Mouse (Mus musculus) hindbrain, embryonic 12.5 days (tissue): ENCODE results near the gene Zfp719. TPM values are rescaled to one million over a fixed set of nuclear protein-coding genes. Genes with fewer than 3 reads are reported as not detected.
A peak's percentile ranks its signal among the peaks of the same experiment; 100 is the strongest.

Experiments
- ATAC-seq: fragments of 200-750 bp; cut with Nextera tagmentation; 2 replicates; pipeline ENCODE4 v1.8.0; 2017; ENCODE audit warnings: moderate TSS enrichment; ENCODE audit not compliant: low FRiP score
- H3K27ac ChIP-seq: fragments of 300-500 bp; sonication (generic); 2 replicates; pipeline ENCODE4 v1.5.1; 2016; ENCODE audit warnings: mild to moderate bottlenecking
- H3K27me3 ChIP-seq: fragments of 300-500 bp; sonication (generic); 2 replicates; pipeline ENCODE4 v1.6.1; 2016; ENCODE audit warnings: mild to moderate bottlenecking
- H3K36me3 ChIP-seq: fragments of 300-500 bp; sonication (generic); 2 replicates; pipeline ENCODE4 v1.6.1; 2016; ENCODE audit warnings: mild to moderate bottlenecking
- H3K4me1 ChIP-seq: fragments of 300-500 bp; sonication (generic); 2 replicates; pipeline ENCODE4 v1.6.1; 2016
- H3K4me2 ChIP-seq: fragments of 300-500 bp; sonication (generic); replicated peaks from 2 replicates; pipeline ENCODE4 v1.6.1; 2016; ENCODE audit warnings: mild to moderate bottlenecking
- H3K4me3 ChIP-seq: fragments of 300-500 bp; sonication (generic); 2 replicates; pipeline ENCODE4 v1.5.1; 2016; ENCODE audit warnings: mild to moderate bottlenecking
- H3K9ac ChIP-seq: fragments of 300-500 bp; sonication (generic); 2 replicates; pipeline ENCODE4 v1.6.1; 2016; ENCODE audit warnings: mild to moderate bottlenecking, moderate library complexity
- H3K9me3 ChIP-seq: fragments of 300-500 bp; sonication (generic); replicated peaks from 2 replicates; pipeline ENCODE4 v1.6.1; 2016; ENCODE audit warnings: mild to moderate bottlenecking
- WGBS: fragments of 180-500 bp; shearing (Covaris S2); methylation state at CpG from one replicate; pipeline ENCODE4 v1.1.7; 2016; 5-methylcytosine and 5-hydroxymethylcytosine counted together
- polyA plus RNA-seq: library from polyadenylated mRNA; unstranded; fragments of >200 nt; fragmentation: Nextera tagmentation; extraction: Ambion mirVana; gene quantifications from 2 replicates; pipeline ENCODE4 v1.2.1, GENCODE M21; 2016

Gene Zfp719
- polyA plus RNA-seq, 1 experiment from 2014 or later = 17.2 TPM

GRCm38 (mm10) chr7:43556901-43557300 lies 22.5 kb upstream of the Zfp719 start:
- 95% methylated on average over 1 of the region's 1 CpGs for WGBS
- H3K9me3 ChIP-seq = no peaks in the 10 kb centered on the region
- no peaks in the 10 kb centered on the region for H3K27me3 ChIP-seq
- H3K4me2 ChIP-seq = no peak overlapping the region
- no peak overlapping the region for H3K9ac ChIP-seq
- H3K4me3 ChIP-seq = no peak overlapping the region
- H3K4me1 ChIP-seq = no peaks in the 10 kb centered on the region
- H3K36me3 ChIP-seq = no peaks in the 10 kb centered on the region
- ATAC-seq = no peak
- no peak overlapping the region for H3K27ac ChIP-seq

- Histone ChIP-seq H3K4me2 (peak within 1 kb of the TSS; percentile 64), H3K27ac (peak within 1 kb of the TSS; percentile 89), H3K36me3 (peaks cover 22% of the 10 kb centered on the region), H3K4me3 (peak within 1 kb of the TSS; percentile 66), H3K9me3 (no peaks in the 10 kb centered on the region), H3K4me1 (peaks cover 18% of the 10 kb centered on the region), H3K9ac (peak within 1 kb of the TSS; percentile 81), H3K27me3 (no peaks in the 10 kb centered on the region)
- WGBS = under 1% methylated on average over 27 of the region's 27 CpGs
- peak; percentile 92 for ATAC-seq
Measured at GRCm38 (mm10) chr7:43562006-43562633, 17.3 kb upstream of the Zfp719 start, which contains the start of gene Zfp658. Zfp658 (plus strand) TSS chr7:43562256.

- Histone ChIP-seq H3K9me3 (no peaks in the 10 kb centered on the region), H3K4me1 (peaks cover 18% of the 10 kb centered on the region), H3K4me2 (peak overlapping the region; percentile 64), H3K4me3 (peak overlapping the region; percentile 66), H3K27me3 (no peaks in the 10 kb centered on the region), H3K9ac (peak overlapping the region; percentile 81), H3K36me3 (peaks cover 27% of the 10 kb centered on the region), H3K27ac (peak overlapping the region; percentile 89)
- peak; percentile 45; the same call in 1 of the 2 replicates for ATAC-seq
- under 1% methylated on average over 10 of the region's 10 CpGs for WGBS
Measured at GRCm38 (mm10) chr7:43562651-43563070, 16.7 kb upstream of the Zfp719 start.

- peak overlapping the region; percentile 66 for H3K4me3 ChIP-seq
- peak overlapping the region; percentile 81 for H3K9ac ChIP-seq
- H3K4me2 ChIP-seq = peak overlapping the region; percentile 64
- no peaks in the 10 kb centered on the region for H3K27me3 ChIP-seq
- ATAC-seq = no peak
- 65% methylated on average over 6 of the region's 6 CpGs for WGBS
- H3K36me3 ChIP-seq = peaks cover 33% of the 10 kb centered on the region
- H3K4me1 ChIP-seq = peaks cover 18% of the 10 kb centered on the region
- no peaks in the 10 kb centered on the region for H3K9me3 ChIP-seq
- no peak overlapping the region for H3K27ac ChIP-seq
Measured at GRCm38 (mm10) chr7:43563300-43563699, 16.1 kb upstream of the Zfp719 start.

GRCm38 (mm10) chr7:43571216-43571615 lies 8.2 kb upstream of the Zfp719 start:
- no peaks in the 10 kb centered on the region for H3K27me3 ChIP-seq
- H3K27ac ChIP-seq = no peak overlapping the region
- H3K36me3 ChIP-seq = peaks cover 79% of the 10 kb centered on the region
- WGBS = 91% methylated on average over 2 of the region's 2 CpGs
- H3K4me1 ChIP-seq = no peaks in the 10 kb centered on the region
- no peak overlapping the region for H3K9ac ChIP-seq
- no peak overlapping the region for H3K4me2 ChIP-seq
- no peak for ATAC-seq
- H3K4me3 ChIP-seq = no peak overlapping the region
- no peaks in the 10 kb centered on the region for H3K9me3 ChIP-seq

GRCm38 (mm10) chr7:43580526-43580925 lies 1.1 kb downstream of the Zfp719 start:
- H3K4me3 ChIP-seq = peak overlapping the region; percentile 60
- ATAC-seq = no peak
- 64% methylated on average over 5 of the region's 5 CpGs for WGBS
- H3K4me1 ChIP-seq = peaks cover 22% of the 10 kb centered on the region
- H3K9me3 ChIP-seq = no peaks in the 10 kb centered on the region
- no peaks in the 10 kb centered on the region for H3K27me3 ChIP-seq
- H3K4me2 ChIP-seq = peak overlapping the region; percentile 76
- H3K27ac ChIP-seq = peak overlapping the region; percentile 88
- peaks cover 18% of the 10 kb centered on the region for H3K36me3 ChIP-seq
- H3K9ac ChIP-seq = peak overlapping the region; percentile 81

GRCm38 (mm10) chr7:43584790-43585189 lies 5.4 kb downstream of the Zfp719 start:
- Histone ChIP-seq H3K27me3 (no peaks in the 10 kb centered on the region), H3K27ac (no peak overlapping the region), H3K9ac (no peak overlapping the region), H3K4me3 (no peak overlapping the region), H3K36me3 (peaks cover 61% of the 10 kb centered on the region), H3K9me3 (no peaks in the 10 kb centered on the region), H3K4me1 (peaks cover 22% of the 10 kb centered on the region), H3K4me2 (no peak overlapping the region)
- no peak for ATAC-seq
- 89% methylated on average over 5 of the region's 5 CpGs for WGBS

- H3K4me1 ChIP-seq = no peaks in the 10 kb centered on the region
- no peaks in the 10 kb centered on the region for H3K36me3 ChIP-seq
- no peak overlapping the region for H3K27ac ChIP-seq
- no peak overlapping the region for H3K4me2 ChIP-seq
- H3K9me3 ChIP-seq = no peaks in the 10 kb centered on the region
- no peak for ATAC-seq
- WGBS = 41% methylated on average over 5 of the region's 5 CpGs
- H3K4me3 ChIP-seq = no peak overlapping the region
- no peaks in the 10 kb centered on the region for H3K27me3 ChIP-seq
- no peak overlapping the region for H3K9ac ChIP-seq
Measured at GRCm38 (mm10) chr7:43601884-43602283, 22.5 kb downstream of the Zfp719 start.

GRCm38 (mm10) chr7:43606896-43607742 lies 27.7 kb downstream of the Zfp719 start, which contains the start of gene Zfp819:
Zfp819 (plus strand) TSS chr7:43607169.
- Histone ChIP-seq H3K9me3 (no peaks in the 10 kb centered on the region), H3K36me3 (no peaks in the 10 kb centered on the region), H3K9ac (peak within 1 kb of the TSS; percentile 53; the same call in 1 of the 2 replicates), H3K4me2 (peak within 1 kb of the TSS; percentile 87), H3K27ac (no peak within 1 kb of the TSS), H3K4me1 (0 out of 2 replicates have a peak, but pooled peaks cover 5% of the 10 kb centered on the region), H3K4me3 (peak within 1 kb of the TSS; percentile 42), H3K27me3 (peaks cover 6% of the 10 kb centered on the region; the same call in 1 of the 2 replicates)
- peak; percentile 84 for ATAC-seq
- 16% methylated on average over 41 of the region's 41 CpGs for WGBS

GRCm38 (mm10) chr7:43607743-43608287 lies 28.4 kb downstream of the Zfp719 start:
- ATAC-seq = no peak
- H3K9ac ChIP-seq = no peak overlapping the region
- H3K36me3 ChIP-seq = no peaks in the 10 kb centered on the region
- H3K9me3 ChIP-seq = no peaks in the 10 kb centered on the region
- H3K27ac ChIP-seq = no peak overlapping the region
- H3K27me3 ChIP-seq = peaks cover 6% of the 10 kb centered on the region; the same call in 1 of the 2 replicates
- WGBS = 41% methylated on average over 5 of the region's 5 CpGs
- 0 out of 2 replicates have a peak, but pooled peaks cover 5% of the 10 kb centered on the region for H3K4me1 ChIP-seq
- H3K4me3 ChIP-seq = peak overlapping the region; percentile 42; the same call in 1 of the 2 replicates
- H3K4me2 ChIP-seq = peak overlapping the region; percentile 87; the same call in 1 of the 2 replicates

- no peaks in the 10 kb centered on the region for H3K36me3 ChIP-seq
- H3K4me1 ChIP-seq = 0 out of 2 replicates have a peak, but pooled peaks cover 5% of the 10 kb centered on the region
- no peak overlapping the region for H3K4me3 ChIP-seq
- no peak overlapping the region for H3K9ac ChIP-seq
- no peak for ATAC-seq
- H3K4me2 ChIP-seq = no peak overlapping the region
- H3K9me3 ChIP-seq = no peaks in the 10 kb centered on the region
- peaks cover 6% of the 10 kb centered on the region; the same call in 1 of the 2 replicates for H3K27me3 ChIP-seq
- WGBS = 78% methylated on average over 7 of the region's 7 CpGs
- no peak overlapping the region for H3K27ac ChIP-seq
Measured at GRCm38 (mm10) chr7:43608316-43608824, 29.0 kb downstream of the Zfp719 start.
